Mouse (Mus musculus) heart, postnatal 36 days (tissue): ENCODE data around the gene Lipa. TPM values are rescaled to one million over a fixed set of nuclear protein-coding genes. Genes with fewer than 3 reads are reported as not detected.
A peak's percentile ranks its signal among the peaks of the same experiment; 100 is the strongest.

Experiments
- DNase-seq, 2 experiments: peaks; one replicate each; pipeline ENCODE4 v3.0.0; 2021 to 2022
- intact Hi-C: fragments of 180-260 bp; cut with DNase I; formaldehyde crosslinking; loops from one replicate; pipeline ENCODE4 v1.15.1; 2025
- total RNA-seq, 2 experiments: library from RNA; stranded (reverse); gene quantifications; 2 replicates each; pipeline ENCODE4 v1.2.3; 2021

Lipa gene
- total RNA-seq, 2 experiments from 2014 or later = 28.0 to 28.4 TPM

- intact Hi-C loops = no loop called here
- DNase-seq = no peak
Measured at GRCm38 (mm10) chr19:34524646-34525045, 2.6 kb downstream of the Lipa start.

GRCm38 (mm10) chr19:34523106-34523725 is 4.1 kb downstream of the Lipa start:
- no peak for DNase-seq
- intact Hi-C loops = no loop called here

GRCm38 (mm10) chr19:34521978-34522377 is 5.3 kb downstream of the Lipa start:
- intact Hi-C loops = no loop called here
- no peak for DNase-seq

GRCm38 (mm10) chr19:34521361-34521760 is 5.9 kb downstream of the Lipa start:
- no peak for DNase-seq

GRCm38 (mm10) chr19:34520051-34520450 is 7.2 kb downstream of the Lipa start:
- DNase-seq = no peak
- intact Hi-C loops = no loop called here

More at GRCm38 (mm10) chr19:34521361-34521760, 5.9 kb downstream of the Lipa start:
- intact Hi-C loops = no loop called here

GRCm38 (mm10) chr19:34519646-34520045 is 7.6 kb downstream of the Lipa start:
- DNase-seq = no peak
- intact Hi-C loops = no loop called here

- DNase-seq = no peak
- intact Hi-C loops = no loop called here
Measured at GRCm38 (mm10) chr19:34518786-34519185, 8.5 kb downstream of the Lipa start.

- intact Hi-C loops = no loop called here
- DNase-seq = no peak
Measured at GRCm38 (mm10) chr19:34517812-34518594, 9.3 kb downstream of the Lipa start.

- intact Hi-C loops = no loop called here
- no peak for DNase-seq
Measured at GRCm38 (mm10) chr19:34517197-34517596, 10.1 kb downstream of the Lipa start.

GRCm38 (mm10) chr19:34516346-34516745 is 10.9 kb downstream of the Lipa start:
- DNase-seq = no peak
- intact Hi-C loops = no loop called here

GRCm38 (mm10) chr19:34515681-34516080 is 11.6 kb downstream of the Lipa start:
- intact Hi-C loops = no loop called here
- DNase-seq = no peak

- DNase-seq = no peak
- intact Hi-C loops = no loop called here
Measured at GRCm38 (mm10) chr19:34511528-34511927, 15.7 kb downstream of the Lipa start.

- intact Hi-C loops = no loop called here
- no peak for DNase-seq
Measured at GRCm38 (mm10) chr19:34510717-34511116, 16.6 kb downstream of the Lipa start.

- DNase-seq = no peak
Measured at GRCm38 (mm10) chr19:34505161-34505721, 22.0 kb downstream of the Lipa start.

GRCm38 (mm10) chr19:34500763-34501162 is 26.5 kb downstream of the Lipa start:
- intact Hi-C loops = loop anchor here (2.0 to 5.0 kb wide), 3 partner anchors 26 to 137 kb away; partner anchors contain the start of genes Ifit2 and Lipa
- DNase-seq = peak; percentile 66 to 70

More at GRCm38 (mm10) chr19:34505161-34505721, 22.0 kb downstream of the Lipa start:
- intact Hi-C loops = no loop called here

GRCm38 (mm10) chr19:34496353-34496752 is 30.9 kb downstream of the Lipa start:
- intact Hi-C loops = no loop called here
- no peak for DNase-seq

GRCm38 (mm10) chr19:34493859-34494258 is 33.4 kb downstream of the Lipa start:
- DNase-seq = no peak
- intact Hi-C loops = no loop called here

- intact Hi-C loops = loop anchor here (1.0 kb wide), 1 partner anchor 149 kb away; no protein-coding TSS in a partner anchor
- peak; percentile 60 to 67 for DNase-seq
Measured at GRCm38 (mm10) chr19:34483547-34483946, 43.7 kb downstream of the Lipa start.

- intact Hi-C loops = no loop called here
Measured at GRCm38 (mm10) chr19:34474991-34475971, 52.0 kb downstream of the Lipa start, which contains the start of gene Ch25h. Ch25h (minus strand) TSS chr19:34475164.

More at GRCm38 (mm10) chr19:34474991-34475971, 52.0 kb downstream of the Lipa start, which contains the start of gene Ch25h:
- peak; percentile 68 to 73 for DNase-seq
